Mouse (Mus musculus): ENCODE data around the gene Agpat1.
A peak's percentile ranks its signal among the peaks of the same experiment; 100 is the strongest.

Agpat1 gene

DNA sequence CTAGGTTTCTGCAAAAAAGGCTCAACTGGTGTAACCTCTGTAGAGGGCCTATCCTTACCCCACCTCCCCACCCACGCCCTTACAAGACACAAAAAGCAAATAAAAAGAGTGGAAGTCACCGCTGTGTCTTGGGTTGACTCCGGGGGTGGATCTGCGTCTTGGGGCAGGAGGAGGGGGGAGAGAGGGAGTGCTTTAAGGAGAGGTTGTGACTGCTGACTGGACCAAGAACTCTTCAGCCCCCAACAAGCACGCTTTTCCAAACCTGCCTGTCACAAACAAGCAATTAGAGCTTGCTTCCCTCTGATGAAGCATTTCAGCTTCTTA is 24.5 kb downstream of the Agpat1 start:
- Histone ChIP-seq H3K9me3 (ENCODE audit: low read length) (no peaks in the 10 kb centered on the region), H3K36me3 (ENCODE audit: insufficient read depth, low read length) (peaks cover 8% of the 10 kb centered on the region; the same call in 1 of the 2 replicates), H3K4me3 (replicated peaks; ENCODE audit: low read length) (peak overlapping the region; percentile 86), H3K4me1 (replicated peaks; ENCODE audit: low read depth, low read length) (peaks cover 76% of the 10 kb centered on the region), H3K27me3 (ENCODE audit: insufficient read depth, low read length) (peaks cover 52% of the 10 kb centered on the region)
- TF ChIP-seq NANOG (IDR thresholded peaks at IDR 0.05; ENCODE audit: borderline replicate concordance, low read length), result no peak
- TF ChIP-seq CTCF (conservative IDR thresholded peaks at IDR 0.05; ENCODE audit: low read length), result no peak
- no peak for TF ChIP-seq POU5F1 (IDR thresholded peaks at IDR 0.05; ENCODE audit: borderline replicate concordance, low read length)

DNA sequence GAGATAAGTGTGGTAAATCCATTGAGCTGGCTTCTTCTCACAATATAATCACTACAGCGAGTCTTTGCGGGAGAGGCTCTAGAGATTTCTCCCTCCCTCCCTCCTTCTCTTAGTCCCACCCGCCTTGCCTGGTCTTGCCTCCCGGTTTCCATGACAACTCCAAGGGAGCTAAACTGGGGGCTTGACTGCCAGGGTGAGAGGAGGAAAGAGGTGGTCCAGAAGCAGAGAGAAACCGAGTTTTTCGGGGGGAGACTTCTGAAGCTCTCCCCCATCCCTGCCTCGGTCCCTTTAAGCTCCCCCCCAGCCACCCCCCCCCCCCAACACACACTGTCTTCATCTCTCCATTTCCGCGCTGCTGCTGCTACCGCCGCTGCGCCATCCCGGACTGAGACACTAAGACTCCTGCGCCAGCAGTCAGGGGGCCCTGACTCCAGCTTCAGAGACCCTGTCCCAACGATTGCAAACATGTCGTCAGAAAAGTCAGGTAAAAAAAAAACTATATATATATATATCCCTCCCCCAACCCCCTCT is 25.2 kb downstream of the Agpat1 start, which contains the start of gene Prrt1:
TSS of gene Prrt1 (plus strand) at position 313 of the 531 bp plus-strand sequence.
- no peak for TF ChIP-seq POU5F1 (IDR thresholded peaks at IDR 0.05; ENCODE audit: borderline replicate concordance, low read length)
- TF ChIP-seq NANOG (IDR thresholded peaks at IDR 0.05; ENCODE audit: borderline replicate concordance, low read length), result no peak
- no peak for TF ChIP-seq CTCF (conservative IDR thresholded peaks at IDR 0.05; ENCODE audit: low read length)
- Histone ChIP-seq H3K27me3 (ENCODE audit: insufficient read depth, low read length) (peaks cover 52% of the 10 kb centered on the region), H3K4me1 (replicated peaks; ENCODE audit: low read depth, low read length) (peaks cover 77% of the 10 kb centered on the region), H3K4me3 (replicated peaks; ENCODE audit: low read length) (peak within 1 kb of the TSS; percentile 86), H3K9me3 (ENCODE audit: low read length) (no peaks in the 10 kb centered on the region), H3K36me3 (ENCODE audit: insufficient read depth, low read length) (peaks cover 8% of the 10 kb centered on the region; the same call in 1 of the 2 replicates)

- Histone ChIP-seq H3K27me3 (ENCODE audit: insufficient read depth, low read length) (peaks cover 52% of the 10 kb centered on the region), H3K9me3 (ENCODE audit: low read length) (no peaks in the 10 kb centered on the region), H3K4me3 (replicated peaks; ENCODE audit: low read length) (no peak overlapping the region), H3K36me3 (ENCODE audit: insufficient read depth, low read length) (peaks cover 8% of the 10 kb centered on the region; the same call in 1 of the 2 replicates), H3K4me1 (replicated peaks; ENCODE audit: low read depth, low read length) (peaks cover 77% of the 10 kb centered on the region)
- no peak for TF ChIP-seq NANOG (IDR thresholded peaks at IDR 0.05; ENCODE audit: borderline replicate concordance, low read length)
- no peak for TF ChIP-seq CTCF (conservative IDR thresholded peaks at IDR 0.05; ENCODE audit: low read length)
- no peak for TF ChIP-seq POU5F1 (IDR thresholded peaks at IDR 0.05; ENCODE audit: borderline replicate concordance, low read length)
These were observed 25.9 kb downstream of the Agpat1 start for GRCm38 (mm10) chr17:34629796-34630603.

DNA sequence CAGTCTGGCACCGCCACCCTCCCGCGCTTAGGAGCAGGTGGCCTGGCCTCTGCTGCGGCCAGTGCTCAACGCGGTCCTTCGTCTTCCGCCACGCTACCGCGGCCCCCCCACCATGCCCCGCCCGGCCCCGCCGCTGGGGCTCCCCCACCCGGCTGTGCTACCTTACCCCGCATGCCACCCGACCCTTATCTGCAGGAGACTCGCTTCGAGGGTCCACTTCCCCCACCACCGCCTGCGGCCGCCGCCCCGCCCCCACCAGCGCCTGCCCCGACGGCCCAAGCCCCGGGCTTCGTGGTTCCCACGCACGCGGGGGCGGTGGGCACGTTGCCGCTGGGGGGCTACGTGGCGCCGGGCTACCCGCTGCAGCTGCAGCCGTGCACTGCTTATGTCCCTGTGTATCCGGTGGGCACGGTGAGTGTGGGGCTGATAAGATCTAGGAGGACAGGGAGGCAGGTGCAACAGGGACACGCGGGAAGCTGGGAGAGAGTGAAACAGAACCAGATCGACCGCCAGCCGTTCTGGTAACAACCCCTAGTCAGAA is 26.8 kb downstream of the Agpat1 start:
- H3K4me1 ChIP-seq (replicated peaks; ENCODE audit: low read depth, low read length), result peaks cover 70% of the 10 kb centered on the region
- H3K36me3 ChIP-seq (ENCODE audit: insufficient read depth, low read length), result no peaks in the 10 kb centered on the region
- no peak for TF ChIP-seq NANOG (IDR thresholded peaks at IDR 0.05; ENCODE audit: borderline replicate concordance, low read length)
- TF ChIP-seq CTCF (conservative IDR thresholded peaks at IDR 0.05; ENCODE audit: low read length), result no peak
- TF ChIP-seq POU5F1 (IDR thresholded peaks at IDR 0.05; ENCODE audit: borderline replicate concordance, low read length), result no peak
- peak overlapping the region; percentile 80 for H3K4me3 ChIP-seq (replicated peaks; ENCODE audit: low read length)
- H3K27me3 ChIP-seq (ENCODE audit: insufficient read depth, low read length), result peaks cover 49% of the 10 kb centered on the region
- H3K9me3 ChIP-seq (ENCODE audit: low read length), result no peaks in the 10 kb centered on the region

- H3K4me1 ChIP-seq (replicated peaks; ENCODE audit: low read depth, low read length), result peaks cover 62% of the 10 kb centered on the region
- H3K4me3 ChIP-seq (replicated peaks; ENCODE audit: low read length), result peak overlapping the region; percentile 80
- peaks cover 43% of the 10 kb centered on the region for H3K27me3 ChIP-seq (ENCODE audit: insufficient read depth, low read length)
- H3K9me3 ChIP-seq (ENCODE audit: low read length), result no peaks in the 10 kb centered on the region
- TF ChIP-seq POU5F1 (IDR thresholded peaks at IDR 0.05; ENCODE audit: borderline replicate concordance, low read length) (no peak), CTCF (conservative IDR thresholded peaks at IDR 0.05; ENCODE audit: low read length) (no peak), NANOG (IDR thresholded peaks at IDR 0.05; ENCODE audit: borderline replicate concordance, low read length) (no peak)
- H3K36me3 ChIP-seq (ENCODE audit: insufficient read depth, low read length), result no peaks in the 10 kb centered on the region
These were observed 27.6 kb downstream of the Agpat1 start for GRCm38 (mm10) chr17:34631647-34632046.

GRCm38 (mm10) chr17:34632261-34632691 is 28.2 kb downstream of the Agpat1 start:
- H3K9me3 ChIP-seq (ENCODE audit: low read length), result no peaks in the 10 kb centered on the region
- no peaks in the 10 kb centered on the region for H3K36me3 ChIP-seq (ENCODE audit: insufficient read depth, low read length)
- TF ChIP-seq NANOG (IDR thresholded peaks at IDR 0.05; ENCODE audit: borderline replicate concordance, low read length) (no peak), CTCF (conservative IDR thresholded peaks at IDR 0.05; ENCODE audit: low read length) (no peak), POU5F1 (IDR thresholded peaks at IDR 0.05; ENCODE audit: borderline replicate concordance, low read length) (no peak)
- H3K4me3 ChIP-seq (replicated peaks; ENCODE audit: low read length), result peak overlapping the region; percentile 80
- H3K27me3 ChIP-seq (ENCODE audit: insufficient read depth, low read length), result peaks cover 44% of the 10 kb centered on the region
- peaks cover 56% of the 10 kb centered on the region for H3K4me1 ChIP-seq (replicated peaks; ENCODE audit: low read depth, low read length)

- Histone ChIP-seq H3K36me3 (ENCODE audit: insufficient read depth, low read length) (no peaks in the 10 kb centered on the region), H3K9me3 (ENCODE audit: low read length) (no peaks in the 10 kb centered on the region), H3K4me1 (replicated peaks; ENCODE audit: low read depth, low read length) (peaks cover 26% of the 10 kb centered on the region), H3K27me3 (ENCODE audit: insufficient read depth, low read length) (peaks cover 17% of the 10 kb centered on the region), H3K4me3 (replicated peaks; ENCODE audit: low read length) (no peak overlapping the region)
- TF ChIP-seq CTCF (conservative IDR thresholded peaks at IDR 0.05; ENCODE audit: low read length), result no peak
- no peak for TF ChIP-seq NANOG (IDR thresholded peaks at IDR 0.05; ENCODE audit: borderline replicate concordance, low read length)
- no peak for TF ChIP-seq POU5F1 (IDR thresholded peaks at IDR 0.05; ENCODE audit: borderline replicate concordance, low read length)
These were observed 31.6 kb downstream of the Agpat1 start for GRCm38 (mm10) chr17:34635671-34636070.

- Histone ChIP-seq H3K4me3 (replicated peaks; ENCODE audit: low read length) (no peak overlapping the region), H3K36me3 (ENCODE audit: insufficient read depth, low read length) (no peaks in the 10 kb centered on the region), H3K4me1 (replicated peaks; ENCODE audit: low read depth, low read length) (peaks cover 21% of the 10 kb centered on the region), H3K27me3 (ENCODE audit: insufficient read depth, low read length) (peaks cover 6% of the 10 kb centered on the region; the same call in 1 of the 2 replicates), H3K9me3 (ENCODE audit: low read length) (no peaks in the 10 kb centered on the region)
- TF ChIP-seq CTCF (conservative IDR thresholded peaks at IDR 0.05; ENCODE audit: low read length), result no peak
- no peak for TF ChIP-seq NANOG (IDR thresholded peaks at IDR 0.05; ENCODE audit: borderline replicate concordance, low read length)
- no peak for TF ChIP-seq POU5F1 (IDR thresholded peaks at IDR 0.05; ENCODE audit: borderline replicate concordance, low read length)
These were observed 33.4 kb downstream of the Agpat1 start for GRCm38 (mm10) chr17:34637459-34637858.

Measured in E14TG2a.4 (cell line).